Mouse (Mus musculus): ENCODE results near the gene Cd300ld5.
"Not testable (repeated sequence)": the region's sequence is repeated elsewhere in the genome, so short reads cannot be mapped to it uniquely, and the experiment has no call there.

Gene Cd300ld5

GRCm38 (mm10) chr11:115037669-115038068 is at the start of gene Cd300ld5:
Cd300ld5 (minus strand) TSS chr11:115037769.
- not testable (repeated sequence) for DNase-seq (ENCODE audit: low spot score)

DNA sequence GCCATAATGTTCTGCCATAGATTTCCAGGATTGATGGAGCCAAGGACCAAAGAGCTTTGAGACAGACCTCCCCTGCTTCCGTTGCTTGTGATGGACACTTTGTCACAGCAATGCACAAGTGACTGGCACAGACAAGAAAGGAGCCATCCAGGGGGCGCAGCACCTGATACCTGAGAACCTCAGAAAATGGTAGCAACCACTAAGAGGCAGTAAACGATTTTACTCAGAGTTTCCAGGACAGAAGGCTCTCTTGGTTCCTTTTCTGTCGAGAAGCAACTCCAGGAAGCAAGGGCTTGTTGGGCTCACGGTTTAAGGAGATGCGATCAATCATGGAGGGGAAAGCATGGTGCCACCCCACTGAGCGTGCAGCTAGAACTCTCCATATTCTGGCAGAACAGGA is 48.6 kb upstream of the Cd300ld5 start:
- DNase-seq (ENCODE audit: low spot score) = no peak

DNA sequence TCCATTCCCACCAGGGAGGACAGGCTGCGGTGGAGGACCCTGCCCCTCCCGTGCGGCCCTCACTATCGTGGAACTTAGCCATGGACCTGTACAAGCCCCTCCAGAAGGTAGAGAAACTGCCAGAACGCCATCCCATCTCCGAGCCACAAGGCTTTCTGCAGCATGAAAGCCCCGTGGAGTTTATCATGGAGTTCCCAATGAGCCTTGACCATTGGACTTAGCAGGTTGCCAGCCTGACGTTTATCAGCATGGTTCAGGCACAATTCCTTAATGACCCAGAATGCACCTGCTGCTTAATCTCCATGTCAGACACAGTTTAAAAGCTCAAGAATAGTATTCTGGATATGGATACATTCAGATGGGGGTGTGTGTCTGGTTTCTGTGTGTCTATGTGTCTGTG is 47.5 kb upstream of the Cd300ld5 start:
- no peak for DNase-seq (ENCODE audit: low spot score)

GRCm38 (mm10) chr11:115084595-115084994 is 47.0 kb upstream of the Cd300ld5 start:
- no peak for DNase-seq (ENCODE audit: low spot score)

DNA sequence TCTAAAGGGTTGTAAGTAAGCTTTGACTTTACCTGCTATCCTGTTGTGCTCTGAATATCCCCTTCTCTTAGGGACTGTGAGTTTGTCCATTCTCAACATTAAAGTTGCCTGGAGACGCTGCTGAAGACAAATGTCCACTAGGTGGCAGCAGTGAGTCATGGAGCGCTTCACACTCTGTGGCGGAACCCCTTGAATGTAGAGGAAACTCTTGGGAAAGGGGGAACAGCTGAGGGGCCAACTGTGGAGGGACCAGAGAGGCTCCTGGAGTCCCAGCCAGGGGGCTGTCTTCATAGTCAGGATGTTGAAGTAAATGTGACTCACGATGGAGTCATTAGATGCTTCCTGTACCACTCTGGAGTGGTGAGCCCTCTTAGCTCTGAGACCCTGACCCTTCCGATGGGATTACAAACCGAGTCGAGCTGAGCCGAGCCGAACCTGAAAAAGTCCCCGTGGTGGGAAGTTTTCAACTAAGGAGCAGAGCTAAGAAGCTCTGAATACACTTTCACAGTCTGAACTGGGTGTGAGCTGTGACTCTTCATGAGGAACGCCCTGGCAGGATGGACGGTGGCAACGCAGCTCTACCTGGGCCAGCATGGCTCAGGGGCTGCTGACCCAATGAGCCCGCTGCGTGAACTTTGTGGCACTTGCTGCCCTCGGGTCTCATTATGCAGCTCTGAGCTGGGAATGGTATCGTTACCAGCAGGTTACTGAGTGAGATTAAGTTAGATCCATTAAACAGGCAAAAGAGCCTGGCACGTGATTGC is 46.0 kb upstream of the Cd300ld5 start:
- DNase-seq (ENCODE audit: low spot score) = no peak

GRCm38 (mm10) chr11:115082196-115082595 is 44.6 kb upstream of the Cd300ld5 start:
- no peak for DNase-seq (ENCODE audit: low spot score)

- DNase-seq (ENCODE audit: low spot score) = no peak
These were observed 43.8 kb upstream of the Cd300ld5 start for GRCm38 (mm10) chr11:115081373-115081772.

DNA sequence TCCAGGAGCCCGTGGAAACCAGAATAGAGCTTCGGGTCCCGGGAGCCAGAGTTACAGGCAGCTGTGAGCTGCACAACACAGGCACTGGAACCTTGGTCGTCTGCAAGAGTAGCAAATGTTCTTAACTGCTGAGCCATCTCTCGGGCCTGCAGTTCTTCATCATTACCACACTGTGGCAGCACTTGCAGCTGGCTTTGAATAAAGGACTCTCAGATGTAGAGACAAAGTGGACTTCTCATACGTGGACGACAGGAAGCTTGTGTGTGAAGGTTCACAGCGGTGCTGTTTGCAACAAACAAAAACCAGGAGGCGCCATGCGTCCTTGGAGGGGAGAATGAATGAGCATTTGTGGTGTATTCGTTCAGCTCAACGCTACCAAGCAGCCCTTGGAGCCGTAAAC is 43.3 kb upstream of the Cd300ld5 start:
- DNase-seq (ENCODE audit: low spot score) = no peak

- no peak for DNase-seq (ENCODE audit: low spot score)
These were observed 41.1 kb upstream of the Cd300ld5 start for GRCm38 (mm10) chr11:115078680-115079079.

DNA sequence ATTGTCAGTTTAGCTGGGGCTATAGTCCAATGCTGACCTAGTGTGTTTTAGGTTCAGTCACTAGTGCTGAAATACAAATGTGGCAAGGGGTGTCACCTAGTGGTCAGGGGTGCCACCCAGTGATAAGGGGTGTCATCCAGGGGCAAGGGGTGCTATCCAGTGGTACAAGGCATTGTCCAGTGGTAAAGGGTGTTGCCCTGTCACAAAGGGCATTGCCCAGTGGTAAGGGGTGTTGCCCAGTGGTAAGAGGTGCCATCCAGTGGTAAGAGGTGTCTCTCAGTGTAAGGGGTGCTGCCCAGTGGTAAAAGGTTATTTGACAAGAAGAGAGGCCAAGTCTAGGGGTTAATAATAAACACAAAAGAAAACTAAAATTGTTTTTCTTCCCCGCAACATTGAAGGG is 39.9 kb upstream of the Cd300ld5 start:
- no peak for DNase-seq (ENCODE audit: low spot score)

GRCm38 (mm10) chr11:115075859-115076258 is 38.3 kb upstream of the Cd300ld5 start:
- no peak for DNase-seq (ENCODE audit: low spot score)

- no peak for DNase-seq (ENCODE audit: low spot score)
These were observed 37.8 kb upstream of the Cd300ld5 start for GRCm38 (mm10) chr11:115075407-115075806.

DNA sequence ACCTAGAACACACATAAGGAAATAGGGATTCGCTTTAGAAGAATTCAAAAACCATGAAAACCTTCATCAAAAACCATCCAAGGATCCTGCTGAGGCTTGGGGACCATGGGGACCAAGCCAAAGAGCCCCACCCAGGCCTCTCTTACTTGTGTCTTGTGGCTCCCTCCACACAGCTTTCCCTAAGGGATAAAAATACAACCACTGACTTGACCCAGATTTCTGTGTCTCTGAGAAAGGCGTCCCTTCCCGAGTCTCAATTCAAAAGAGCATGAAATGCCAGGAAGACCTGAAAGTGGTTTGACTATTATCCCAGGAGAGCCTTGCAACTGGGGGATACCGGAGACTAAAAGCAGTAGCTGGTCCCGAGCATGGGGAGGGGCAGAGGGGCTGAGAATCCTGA is 35.4 kb upstream of the Cd300ld5 start:
- no peak for DNase-seq (ENCODE audit: low spot score)

- no peak for DNase-seq (ENCODE audit: low spot score)
These were observed 34.2 kb upstream of the Cd300ld5 start for GRCm38 (mm10) chr11:115071631-115072294.

DNA sequence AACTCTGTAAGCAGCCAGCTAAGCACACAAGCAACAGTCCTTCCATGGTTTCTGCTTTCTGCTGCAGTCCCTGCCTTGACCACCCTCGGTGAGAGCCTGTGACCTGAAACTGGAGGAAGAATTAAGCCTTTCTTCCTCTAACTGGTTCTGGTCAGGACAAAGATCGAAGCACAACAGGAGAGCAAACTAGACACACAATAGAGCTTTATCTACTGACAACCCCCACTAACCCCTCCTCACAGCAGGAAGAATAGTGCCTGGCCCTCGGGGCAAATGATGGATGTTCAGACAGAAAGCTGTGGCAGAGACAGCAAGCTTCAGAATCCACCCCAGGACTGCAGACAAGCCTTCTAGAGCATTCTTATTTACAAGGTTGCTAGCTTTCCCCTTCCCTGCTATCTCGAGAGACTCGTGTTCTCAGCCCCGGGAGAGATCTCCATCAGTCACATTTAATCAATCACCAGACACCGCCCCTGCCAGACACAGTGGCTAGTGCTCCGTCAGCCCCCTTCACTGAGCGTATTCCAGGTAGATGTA is 33.5 kb upstream of the Cd300ld5 start:
- DNase-seq (ENCODE audit: low spot score) = no peak

DNA sequence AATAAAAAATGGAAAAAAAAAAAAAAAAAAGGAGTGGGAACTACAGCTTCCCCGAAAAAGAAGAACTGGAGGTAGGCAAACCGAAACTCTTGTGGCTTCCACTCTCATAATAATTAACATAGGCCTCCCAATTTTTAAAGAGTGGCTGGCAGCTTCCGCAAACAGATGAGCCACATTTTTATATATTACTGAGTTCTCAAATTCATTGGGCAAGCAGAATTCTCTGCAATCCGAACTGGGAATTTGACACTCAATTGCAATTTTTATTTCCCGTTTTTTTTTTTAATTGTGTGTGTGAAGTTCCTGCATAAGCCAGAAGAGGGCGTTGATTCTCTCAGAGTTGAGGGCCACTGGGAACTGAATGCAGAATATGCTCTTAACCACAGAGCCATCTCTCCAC is 29.2 kb upstream of the Cd300ld5 start:
- DNase-seq (ENCODE audit: low spot score) = no peak

- no peak for DNase-seq (ENCODE audit: low spot score)
These were observed 24.5 kb upstream of the Cd300ld5 start, which contains the start of gene Cd300e for GRCm38 (mm10) chr11:115062077-115062476. Cd300e (minus strand) TSS chr11:115062177.

- DNase-seq (ENCODE audit: low spot score) = no peak
These were observed 22.2 kb upstream of the Cd300ld5 start for GRCm38 (mm10) chr11:115059797-115060196.

GRCm38 (mm10) chr11:115058701-115059100 is 21.1 kb upstream of the Cd300ld5 start:
- DNase-seq (ENCODE audit: low spot score) = no peak

DNA sequence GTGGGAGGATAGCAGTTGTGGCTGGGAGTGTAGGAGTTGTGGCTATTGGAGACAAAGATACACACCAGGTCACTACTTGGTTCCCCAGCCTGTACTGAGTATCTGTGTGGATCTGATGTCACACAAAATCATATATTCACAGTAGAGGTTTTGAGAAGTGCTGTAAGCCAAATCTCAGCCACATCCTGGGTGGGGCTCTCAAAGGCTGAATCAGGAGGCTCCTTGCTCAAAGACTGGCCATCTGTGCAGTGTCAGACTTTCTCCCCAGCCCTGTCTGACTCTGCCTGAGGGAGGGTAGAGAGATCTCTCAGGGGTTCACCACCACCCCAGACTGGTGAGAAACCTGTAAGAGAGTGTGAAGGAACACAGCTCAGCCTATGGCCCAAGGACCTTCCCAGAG is 17.0 kb upstream of the Cd300ld5 start:
- DNase-seq (ENCODE audit: low spot score) = no peak

- DNase-seq (ENCODE audit: low spot score) = no peak
These were observed 15.4 kb upstream of the Cd300ld5 start for GRCm38 (mm10) chr11:115052991-115053390.

- DNase-seq (ENCODE audit: low spot score) = no peak
These were observed 14.6 kb upstream of the Cd300ld5 start for GRCm38 (mm10) chr11:115052206-115052605.

- no peak for DNase-seq (ENCODE audit: low spot score)
These were observed 11.8 kb upstream of the Cd300ld5 start for GRCm38 (mm10) chr11:115049282-115049895.

Data from urinary bladder, postnatal 10 days (tissue).